Mouse (Mus musculus): Measurements from ENCODE around the gene Scg5.
A peak's percentile ranks its signal among the peaks of the same experiment; 100 is the strongest.

Gene Scg5

DNA sequence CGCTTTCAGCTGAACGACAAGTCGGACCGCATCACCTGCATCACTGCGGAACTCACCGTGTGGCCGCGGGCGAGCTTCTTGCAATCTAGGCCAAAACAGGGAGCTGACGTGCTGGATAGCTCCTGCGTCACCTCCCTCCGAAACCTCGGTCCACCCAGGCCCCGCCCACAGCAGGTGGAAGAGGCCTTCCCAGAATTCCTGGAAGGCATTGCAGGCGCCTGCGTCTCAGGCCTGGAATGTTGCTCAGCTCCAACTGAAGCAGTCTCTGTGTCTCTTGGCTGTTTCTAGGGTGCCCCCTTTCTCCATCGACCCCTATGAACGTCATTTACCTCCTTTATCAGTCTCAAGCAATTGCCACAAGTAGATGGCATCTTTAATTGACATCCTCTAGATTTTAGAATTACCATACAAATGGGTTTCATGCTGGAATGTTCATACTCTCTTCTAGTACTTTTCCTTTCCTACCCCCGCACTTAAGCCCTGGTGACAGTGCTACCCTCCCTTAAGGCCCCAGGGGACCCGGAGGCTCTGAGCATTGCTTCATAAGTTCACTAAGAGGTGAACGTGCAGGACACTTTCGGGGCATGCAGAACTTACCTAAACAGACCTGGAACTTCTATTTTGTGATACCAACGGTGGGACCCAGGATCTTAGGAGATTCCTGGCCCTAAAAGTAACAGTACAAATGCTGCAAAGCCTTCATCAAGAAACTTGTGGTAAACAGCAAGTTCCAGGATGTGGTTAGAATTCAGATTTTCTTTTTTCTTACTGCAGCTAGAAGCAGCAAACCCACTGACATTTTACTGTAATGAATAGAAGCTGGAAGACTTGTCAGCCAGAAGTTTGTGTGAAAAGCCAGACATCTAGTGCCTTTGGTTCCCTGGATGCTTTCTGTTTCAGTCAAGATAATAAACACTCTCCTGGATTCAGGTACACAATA, at the start of gene Scg5:
TSS of gene Scg5 (minus strand) at position 179 of the 940 bp plus-strand sequence.
- TF ChIP-seq POU5F1 (IDR thresholded peaks at IDR 0.05; ENCODE audit: borderline replicate concordance, low read length) (no peak), NANOG (IDR thresholded peaks at IDR 0.05; ENCODE audit: borderline replicate concordance, low read length) (no peak), CTCF (conservative IDR thresholded peaks at IDR 0.05; ENCODE audit: low read length) (no peak)
- Histone ChIP-seq H3K27me3 (ENCODE audit: insufficient read depth, low read length) (no peaks in the 10 kb centered on the region), H3K4me1 (replicated peaks; ENCODE audit: low read depth, low read length) (peaks cover 39% of the 10 kb centered on the region), H3K9me3 (ENCODE audit: low read length) (no peaks in the 10 kb centered on the region), H3K4me3 (replicated peaks; ENCODE audit: low read length) (peak within 1 kb of the TSS; percentile 43), H3K36me3 (ENCODE audit: insufficient read depth, low read length) (peaks cover 29% of the 10 kb centered on the region)

GRCm38 (mm10) chr2:113870115-113870514, 41.2 kb upstream of the Scg5 start:
- Histone ChIP-seq H3K4me3 (replicated peaks; ENCODE audit: low read length) (no peak overlapping the region), H3K9me3 (ENCODE audit: low read length) (no peaks in the 10 kb centered on the region), H3K36me3 (ENCODE audit: insufficient read depth, low read length) (no peaks in the 10 kb centered on the region), H3K4me1 (replicated peaks; ENCODE audit: low read depth, low read length) (no peaks in the 10 kb centered on the region), H3K27me3 (ENCODE audit: insufficient read depth, low read length) (no peaks in the 10 kb centered on the region)
- no peak for TF ChIP-seq CTCF (conservative IDR thresholded peaks at IDR 0.05; ENCODE audit: low read length)
- TF ChIP-seq POU5F1 (IDR thresholded peaks at IDR 0.05; ENCODE audit: borderline replicate concordance, low read length), result no peak
- no peak for TF ChIP-seq NANOG (IDR thresholded peaks at IDR 0.05; ENCODE audit: borderline replicate concordance, low read length)

- Histone ChIP-seq H3K27me3 (ENCODE audit: insufficient read depth, low read length) (no peaks in the 10 kb centered on the region), H3K4me1 (replicated peaks; ENCODE audit: low read depth, low read length) (no peaks in the 10 kb centered on the region), H3K36me3 (ENCODE audit: insufficient read depth, low read length) (no peaks in the 10 kb centered on the region), H3K4me3 (replicated peaks; ENCODE audit: low read length) (no peak overlapping the region), H3K9me3 (ENCODE audit: low read length) (no peaks in the 10 kb centered on the region)
- no peak for TF ChIP-seq NANOG (IDR thresholded peaks at IDR 0.05; ENCODE audit: borderline replicate concordance, low read length)
- no peak for TF ChIP-seq CTCF (conservative IDR thresholded peaks at IDR 0.05; ENCODE audit: low read length)
- no peak for TF ChIP-seq POU5F1 (IDR thresholded peaks at IDR 0.05; ENCODE audit: borderline replicate concordance, low read length)
Observed at GRCm38 (mm10) chr2:113868404-113868803, 39.5 kb upstream of the Scg5 start.

DNA sequence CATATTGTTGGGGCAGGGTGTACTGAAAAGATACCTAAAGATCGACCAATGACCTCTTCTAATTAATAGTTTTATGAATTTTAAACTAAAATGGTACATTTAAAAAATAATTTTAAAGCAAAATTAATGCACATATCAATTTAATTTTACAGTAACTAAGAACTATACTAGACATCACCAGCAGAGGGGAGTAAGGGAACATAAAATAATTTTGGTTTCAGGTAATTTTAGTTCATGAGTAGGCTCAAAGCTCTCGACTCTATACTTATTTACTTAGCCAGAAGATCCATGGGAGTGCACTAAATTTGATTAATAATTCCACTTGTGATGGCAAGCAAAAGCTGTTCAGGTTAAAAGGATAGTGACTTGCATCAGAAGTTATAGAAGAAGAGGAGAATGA, 37.2 kb upstream of the Scg5 start:
- no peaks in the 10 kb centered on the region for H3K4me1 ChIP-seq (replicated peaks; ENCODE audit: low read depth, low read length)
- no peaks in the 10 kb centered on the region for H3K27me3 ChIP-seq (ENCODE audit: insufficient read depth, low read length)
- no peak overlapping the region for H3K4me3 ChIP-seq (replicated peaks; ENCODE audit: low read length)
- H3K9me3 ChIP-seq (ENCODE audit: low read length), result no peaks in the 10 kb centered on the region
- H3K36me3 ChIP-seq (ENCODE audit: insufficient read depth, low read length), result no peaks in the 10 kb centered on the region
- TF ChIP-seq NANOG (IDR thresholded peaks at IDR 0.05; ENCODE audit: borderline replicate concordance, low read length) (no peak), CTCF (conservative IDR thresholded peaks at IDR 0.05; ENCODE audit: low read length) (no peak)

DNA sequence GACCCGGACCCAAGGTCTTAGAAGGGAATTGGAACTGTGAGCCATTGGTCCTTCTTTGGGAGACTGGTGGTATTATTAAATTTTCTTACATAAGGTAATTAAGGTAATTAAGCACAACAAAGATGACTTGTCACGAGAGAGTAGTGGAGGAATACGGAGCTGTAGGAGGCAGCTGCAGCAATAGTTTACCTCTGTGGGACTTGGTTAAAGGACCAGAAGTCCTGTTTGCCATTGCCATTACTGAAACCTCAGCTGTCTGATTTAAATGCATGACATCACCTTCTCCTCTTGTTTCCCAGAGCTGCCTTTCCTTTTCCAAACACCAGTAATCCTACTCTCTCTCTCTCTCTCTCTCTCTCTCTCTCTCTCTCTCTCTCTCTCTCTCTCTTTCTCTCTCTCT, 20.2 kb upstream of the Scg5 start:
- H3K9me3 ChIP-seq (ENCODE audit: low read length), result no peaks in the 10 kb centered on the region
- H3K4me1 ChIP-seq (replicated peaks; ENCODE audit: low read depth, low read length), result peaks cover 28% of the 10 kb centered on the region
- peak overlapping the region; percentile 95 for H3K4me3 ChIP-seq (replicated peaks; ENCODE audit: low read length)
- TF ChIP-seq CTCF (conservative IDR thresholded peaks at IDR 0.05; ENCODE audit: low read length), result no peak
- TF ChIP-seq POU5F1 (IDR thresholded peaks at IDR 0.05; ENCODE audit: borderline replicate concordance, low read length), result no peak
- no peak for TF ChIP-seq NANOG (IDR thresholded peaks at IDR 0.05; ENCODE audit: borderline replicate concordance, low read length)
- H3K27me3 ChIP-seq (ENCODE audit: insufficient read depth, low read length), result no peaks in the 10 kb centered on the region
- H3K36me3 ChIP-seq (ENCODE audit: insufficient read depth, low read length), result peaks cover 31% of the 10 kb centered on the region

DNA sequence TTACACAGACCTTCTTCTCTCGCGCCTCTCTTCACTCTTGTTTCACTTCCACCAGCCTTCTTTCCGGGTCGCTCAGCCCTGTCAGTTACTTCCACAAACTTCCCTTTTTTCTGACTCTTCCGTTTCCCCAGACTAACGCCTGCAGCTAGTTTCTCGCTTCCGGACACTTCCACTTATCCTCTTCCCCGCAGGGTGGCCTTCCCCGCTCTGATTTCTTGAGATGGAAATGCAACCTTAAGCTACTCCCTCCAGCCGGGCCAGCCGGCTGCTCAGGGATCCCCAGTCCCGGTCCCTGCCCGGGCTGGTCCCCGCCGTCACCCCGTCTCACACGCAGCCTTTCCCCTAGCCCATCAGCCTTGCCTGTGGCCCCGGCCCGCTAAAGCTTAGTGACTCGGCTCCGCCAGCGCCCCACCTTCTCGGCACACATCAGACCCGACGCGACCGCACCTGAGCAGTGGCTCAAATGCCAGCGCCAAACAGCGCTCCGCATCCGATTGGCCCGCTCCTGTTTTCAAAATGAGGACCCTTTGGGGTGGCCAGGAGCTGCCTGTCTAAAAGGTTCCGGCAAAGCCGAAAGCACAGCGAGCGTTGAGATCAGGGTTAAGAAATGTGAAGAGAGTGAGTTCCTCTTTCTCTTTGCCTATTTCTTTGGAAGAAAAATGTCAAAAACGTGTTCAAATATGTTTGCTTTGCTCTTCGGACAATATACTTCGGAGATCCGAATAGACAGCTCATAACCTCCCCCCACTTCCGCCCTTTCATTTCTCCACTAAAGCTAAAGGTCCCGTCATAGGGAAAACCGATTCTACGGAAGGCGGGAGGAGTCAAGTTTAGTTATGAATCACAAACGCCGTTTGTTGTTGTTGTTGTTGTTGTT, 19.6 kb upstream of the Scg5 start, which contains the start of gene Arhgap11a:
TSS of gene Arhgap11a (minus strand) at position 417 of the 877 bp plus-strand sequence.
- TF ChIP-seq NANOG (IDR thresholded peaks at IDR 0.05; ENCODE audit: borderline replicate concordance, low read length) (no peak), POU5F1 (IDR thresholded peaks at IDR 0.05; ENCODE audit: borderline replicate concordance, low read length) (no peak), CTCF (conservative IDR thresholded peaks at IDR 0.05; ENCODE audit: low read length) (no peak)

DNA sequence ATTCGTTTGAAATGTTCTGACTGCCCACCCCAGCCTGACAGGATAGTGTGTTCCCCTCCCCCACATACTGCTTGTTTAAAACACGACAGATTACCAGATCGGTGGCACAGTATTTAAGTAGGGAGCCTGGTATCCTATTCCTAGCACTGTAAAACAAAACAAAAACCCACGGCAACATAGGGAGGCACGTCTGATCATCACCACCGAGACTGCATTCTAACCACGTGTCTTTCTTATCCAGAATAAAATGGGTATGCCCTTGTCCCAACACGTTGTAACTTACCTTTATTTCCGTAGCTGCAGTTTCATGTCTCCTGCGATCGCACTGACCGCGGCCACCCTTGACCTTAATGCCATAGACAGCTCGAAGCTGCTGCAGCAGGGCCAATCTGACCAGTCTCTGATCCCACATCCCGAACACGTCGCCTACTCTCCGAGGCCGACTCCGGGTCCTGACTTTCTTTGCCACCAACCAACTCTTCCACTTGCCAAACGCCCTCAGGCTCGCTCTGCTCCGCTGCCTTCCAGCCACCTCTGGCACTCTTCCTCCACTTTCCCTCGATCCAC, 18.8 kb upstream of the Scg5 start:
- Histone ChIP-seq H3K36me3 (ENCODE audit: insufficient read depth, low read length) (peaks cover 42% of the 10 kb centered on the region), H3K4me1 (replicated peaks; ENCODE audit: low read depth, low read length) (peaks cover 30% of the 10 kb centered on the region), H3K27me3 (ENCODE audit: insufficient read depth, low read length) (no peaks in the 10 kb centered on the region), H3K4me3 (replicated peaks; ENCODE audit: low read length) (peak overlapping the region; percentile 95), H3K9me3 (ENCODE audit: low read length) (no peaks in the 10 kb centered on the region)
- TF ChIP-seq CTCF (conservative IDR thresholded peaks at IDR 0.05; ENCODE audit: low read length) (no peak), POU5F1 (IDR thresholded peaks at IDR 0.05; ENCODE audit: borderline replicate concordance, low read length) (no peak), NANOG (IDR thresholded peaks at IDR 0.05; ENCODE audit: borderline replicate concordance, low read length) (no peak)

More for the DNA sequence above, 19.6 kb upstream of the Scg5 start, which contains the start of gene Arhgap11a:
- Histone ChIP-seq H3K36me3 (ENCODE audit: insufficient read depth, low read length) (peaks cover 37% of the 10 kb centered on the region), H3K4me3 (replicated peaks; ENCODE audit: low read length) (peak within 1 kb of the TSS; percentile 95), H3K27me3 (ENCODE audit: insufficient read depth, low read length) (no peaks in the 10 kb centered on the region), H3K9me3 (ENCODE audit: low read length) (no peaks in the 10 kb centered on the region), H3K4me1 (replicated peaks; ENCODE audit: low read depth, low read length) (peaks cover 30% of the 10 kb centered on the region)

- Histone ChIP-seq H3K36me3 (ENCODE audit: insufficient read depth, low read length) (peaks cover 66% of the 10 kb centered on the region), H3K27me3 (ENCODE audit: insufficient read depth, low read length) (no peaks in the 10 kb centered on the region), H3K9me3 (ENCODE audit: low read length) (no peaks in the 10 kb centered on the region), H3K4me1 (replicated peaks; ENCODE audit: low read depth, low read length) (peaks cover 30% of the 10 kb centered on the region), H3K4me3 (replicated peaks; ENCODE audit: low read length) (no peak overlapping the region)
- no peak for TF ChIP-seq CTCF (conservative IDR thresholded peaks at IDR 0.05; ENCODE audit: low read length)
- no peak for TF ChIP-seq NANOG (IDR thresholded peaks at IDR 0.05; ENCODE audit: borderline replicate concordance, low read length)
- no peak for TF ChIP-seq POU5F1 (IDR thresholded peaks at IDR 0.05; ENCODE audit: borderline replicate concordance, low read length)
Observed at GRCm38 (mm10) chr2:113845081-113845480, 16.2 kb upstream of the Scg5 start.
